Mouse (Mus musculus): ENCODE data around the gene Tspan9. TPM values are rescaled to one million over a fixed set of nuclear protein-coding genes. Genes with fewer than 3 reads are reported as not detected.

Tspan9 gene
- polyA plus RNA-seq, 1 experiment from 2014 or later = 44.1 TPM

- Histone ChIP-seq H3K9me3 (ENCODE audit: control insufficient read depth, low read length) (no peaks in the 10 kb centered on the region), H3K27me3 (ENCODE audit: control insufficient read depth, insufficient read depth, low read length) (no peaks in the 10 kb centered on the region), H3K36me3 (ENCODE audit: control insufficient read depth, insufficient read depth, low read length) (no peaks in the 10 kb centered on the region), H3K4me3 (ENCODE audit: low read depth, low read length) (no peak overlapping the region), H3K27ac (ENCODE audit: low read depth, low read length) (no peak overlapping the region), H3K4me1 (ENCODE audit: control insufficient read depth, insufficient read depth, low read length) (0 out of 2 replicates have a peak, but pooled peaks cover 2% of the 10 kb centered on the region), H3K4me2 (no peak overlapping the region), H3K9ac (ENCODE audit: low read length) (no peak overlapping the region)
- WGBS = 41% methylated on average over 5 of the region's 5 CpGs
- DNase-seq (ENCODE audit: low spot score, missing footprints) (no peak), ATAC-seq (ENCODE audit: low FRiP score) (no peak)
These were observed 7.9 kb downstream of the Tspan9 start for GRCm38 (mm10) chr6:128135459-128135858.

GRCm38 (mm10) chr6:128135006-128135405 lies 8.4 kb downstream of the Tspan9 start:
- Histone ChIP-seq H3K4me2 (no peak overlapping the region), H3K27ac (ENCODE audit: low read depth, low read length) (no peak overlapping the region)
- WGBS = 77% methylated on average over 5 of the region's 5 CpGs

GRCm38 (mm10) chr6:128134196-128134924 lies 9.0 kb downstream of the Tspan9 start:
- Histone ChIP-seq H3K27me3 (ENCODE audit: control insufficient read depth, insufficient read depth, low read length) (no peaks in the 10 kb centered on the region), H3K27ac (ENCODE audit: low read depth, low read length) (no peak overlapping the region), H3K9ac (ENCODE audit: low read length) (no peak overlapping the region), H3K4me2 (no peak overlapping the region), H3K36me3 (ENCODE audit: control insufficient read depth, insufficient read depth, low read length) (no peaks in the 10 kb centered on the region), H3K4me3 (ENCODE audit: low read depth, low read length) (no peak overlapping the region), H3K4me1 (ENCODE audit: control insufficient read depth, insufficient read depth, low read length) (peaks cover 3% of the 10 kb centered on the region), H3K9me3 (ENCODE audit: control insufficient read depth, low read length) (no peaks in the 10 kb centered on the region)
- DNase-seq (ENCODE audit: low spot score, missing footprints) = no peak
- 35% methylated on average over 8 of the region's 8 CpGs for WGBS
- ATAC-seq (ENCODE audit: low FRiP score) = no peak

More at GRCm38 (mm10) chr6:128135006-128135405, 8.4 kb downstream of the Tspan9 start:
- Histone ChIP-seq H3K36me3 (ENCODE audit: control insufficient read depth, insufficient read depth, low read length) (no peaks in the 10 kb centered on the region), H3K27me3 (ENCODE audit: control insufficient read depth, insufficient read depth, low read length) (no peaks in the 10 kb centered on the region), H3K4me1 (ENCODE audit: control insufficient read depth, insufficient read depth, low read length) (0 out of 2 replicates have a peak, but pooled peaks cover 2% of the 10 kb centered on the region), H3K9ac (ENCODE audit: low read length) (no peak overlapping the region), H3K4me3 (ENCODE audit: low read depth, low read length) (no peak overlapping the region), H3K9me3 (ENCODE audit: control insufficient read depth, low read length) (no peaks in the 10 kb centered on the region)
- DNase-seq (ENCODE audit: low spot score, missing footprints) = no peak
- no peak for ATAC-seq (ENCODE audit: low FRiP score)

DNA sequence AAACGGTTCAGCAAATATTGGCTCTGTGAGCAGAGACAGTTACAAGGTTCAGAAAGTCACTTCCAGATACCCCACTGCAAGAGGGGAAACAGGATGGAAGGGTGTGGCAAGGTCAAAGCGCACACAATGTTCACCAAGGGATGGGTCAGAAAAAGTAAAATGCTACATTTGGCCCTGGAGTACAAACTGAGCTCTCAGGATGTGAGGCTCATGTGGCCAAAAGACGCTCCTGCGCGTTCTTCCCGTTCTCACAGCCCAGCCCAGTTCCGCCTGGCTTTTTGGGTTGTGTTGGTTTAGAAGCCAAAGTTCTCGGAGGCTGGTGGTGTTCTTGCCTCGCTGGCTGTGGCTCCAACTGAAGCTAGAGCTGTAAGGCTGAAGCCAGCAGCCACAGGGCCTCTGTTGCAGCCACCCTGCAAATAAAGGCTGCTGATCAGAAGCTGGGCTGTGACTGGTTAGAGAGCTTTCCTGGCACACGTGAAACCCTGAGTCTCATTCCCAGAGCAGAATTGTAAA lies 9.7 kb downstream of the Tspan9 start:
- no peak for ATAC-seq (ENCODE audit: low FRiP score)
- no peaks in the 10 kb centered on the region for H3K27me3 ChIP-seq (ENCODE audit: control insufficient read depth, insufficient read depth, low read length)
- WGBS = 69% methylated on average over 10 of the region's 10 CpGs
- no peak overlapping the region for H3K4me2 ChIP-seq
- H3K27ac ChIP-seq (ENCODE audit: low read depth, low read length) = no peak overlapping the region
- H3K9me3 ChIP-seq (ENCODE audit: control insufficient read depth, low read length) = no peaks in the 10 kb centered on the region
- H3K36me3 ChIP-seq (ENCODE audit: control insufficient read depth, insufficient read depth, low read length) = no peaks in the 10 kb centered on the region
- DNase-seq (ENCODE audit: low spot score, missing footprints) = no peak
- H3K4me3 ChIP-seq (ENCODE audit: low read depth, low read length) = no peak overlapping the region
- no peak overlapping the region for H3K9ac ChIP-seq (ENCODE audit: low read length)
- peaks cover 6% of the 10 kb centered on the region for H3K4me1 ChIP-seq (ENCODE audit: control insufficient read depth, insufficient read depth, low read length)

- Histone ChIP-seq H3K27me3 (ENCODE audit: control insufficient read depth, insufficient read depth, low read length) (no peaks in the 10 kb centered on the region), H3K27ac (ENCODE audit: low read depth, low read length) (no peak overlapping the region), H3K36me3 (ENCODE audit: control insufficient read depth, insufficient read depth, low read length) (no peaks in the 10 kb centered on the region), H3K4me3 (ENCODE audit: low read depth, low read length) (no peak overlapping the region), H3K9me3 (ENCODE audit: control insufficient read depth, low read length) (no peaks in the 10 kb centered on the region), H3K4me1 (ENCODE audit: control insufficient read depth, insufficient read depth, low read length) (peaks cover 6% of the 10 kb centered on the region), H3K9ac (ENCODE audit: low read length) (no peak overlapping the region), H3K4me2 (no peak overlapping the region)
- no peak for DNase-seq (ENCODE audit: low spot score, missing footprints)
- 90% methylated on average over 6 of the region's 6 CpGs for WGBS
- ATAC-seq (ENCODE audit: low FRiP score) = 0 out of 2 replicates have a peak, but pooled peaks have one; percentile 12
These were observed 10.8 kb downstream of the Tspan9 start for GRCm38 (mm10) chr6:128132581-128132980.

DNA sequence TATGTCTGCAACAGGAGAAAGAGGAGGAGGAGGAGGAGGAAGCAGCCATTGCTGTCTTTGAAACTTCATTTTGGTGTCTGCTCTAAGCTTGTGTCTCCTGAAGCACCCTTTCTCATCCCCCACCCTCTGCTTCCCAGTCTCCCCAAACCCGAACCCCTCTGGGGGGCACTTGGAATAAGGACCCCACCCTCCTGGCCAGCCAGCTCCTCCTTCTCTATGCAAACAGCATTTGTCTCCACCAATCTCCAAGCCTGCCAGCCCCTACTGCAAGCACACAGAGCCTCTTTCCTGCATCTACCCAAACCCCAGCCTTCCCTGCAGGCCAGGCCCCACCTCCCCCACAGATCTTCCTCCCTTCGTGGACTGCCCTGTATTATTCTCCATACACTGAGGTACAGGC lies 12.0 kb downstream of the Tspan9 start:
- H3K4me1 ChIP-seq (ENCODE audit: control insufficient read depth, insufficient read depth, low read length) = peaks cover 6% of the 10 kb centered on the region
- H3K27me3 ChIP-seq (ENCODE audit: control insufficient read depth, insufficient read depth, low read length) = no peaks in the 10 kb centered on the region
- WGBS = 45% methylated on average over 2 of the region's 2 CpGs
- H3K27ac ChIP-seq (ENCODE audit: low read depth, low read length) = no peak overlapping the region
- H3K9ac ChIP-seq (ENCODE audit: low read length) = peak overlapping the region; percentile 33; the same call in 1 of the 2 replicates
- ATAC-seq (ENCODE audit: low FRiP score) (no peak), DNase-seq (ENCODE audit: low spot score, missing footprints) (no peak)
- H3K9me3 ChIP-seq (ENCODE audit: control insufficient read depth, low read length) = no peaks in the 10 kb centered on the region
- no peak overlapping the region for H3K4me2 ChIP-seq
- no peaks in the 10 kb centered on the region for H3K36me3 ChIP-seq (ENCODE audit: control insufficient read depth, insufficient read depth, low read length)
- no peak overlapping the region for H3K4me3 ChIP-seq (ENCODE audit: low read depth, low read length)

GRCm38 (mm10) chr6:128130686-128131085 lies 12.7 kb downstream of the Tspan9 start:
- 70% methylated on average over 4 of the region's 4 CpGs for whole genome bisulfite sequencing
- H3K4me2 ChIP-seq = no peak overlapping the region
- H3K4me3 ChIP-seq (ENCODE audit: low read depth, low read length) = no peak overlapping the region
- no peaks in the 10 kb centered on the region for H3K9me3 ChIP-seq (ENCODE audit: control insufficient read depth, low read length)
- no peak overlapping the region for H3K9ac ChIP-seq (ENCODE audit: low read length)
- no peak for DNase-seq (ENCODE audit: low spot score, missing footprints)
- peaks cover 6% of the 10 kb centered on the region for H3K4me1 ChIP-seq (ENCODE audit: control insufficient read depth, insufficient read depth, low read length)
- no peak for ATAC-seq (ENCODE audit: low FRiP score)
- H3K27ac ChIP-seq (ENCODE audit: low read depth, low read length) = no peak overlapping the region
- no peaks in the 10 kb centered on the region for H3K36me3 ChIP-seq (ENCODE audit: control insufficient read depth, insufficient read depth, low read length)
- H3K27me3 ChIP-seq (ENCODE audit: control insufficient read depth, insufficient read depth, low read length) = no peaks in the 10 kb centered on the region

- Histone ChIP-seq H3K4me3 (ENCODE audit: low read depth, low read length) (no peak overlapping the region), H3K9me3 (ENCODE audit: control insufficient read depth, low read length) (no peaks in the 10 kb centered on the region), H3K36me3 (ENCODE audit: control insufficient read depth, insufficient read depth, low read length) (no peaks in the 10 kb centered on the region), H3K27me3 (ENCODE audit: control insufficient read depth, insufficient read depth, low read length) (no peaks in the 10 kb centered on the region), H3K4me2 (no peak overlapping the region), H3K4me1 (ENCODE audit: control insufficient read depth, insufficient read depth, low read length) (peaks cover 4% of the 10 kb centered on the region), H3K27ac (ENCODE audit: low read depth, low read length) (peak overlapping the region; percentile 67), H3K9ac (ENCODE audit: low read length) (no peak overlapping the region)
- ATAC-seq (ENCODE audit: low FRiP score) (peak; percentile 53; the same call in 1 of the 2 replicates), DNase-seq (ENCODE audit: low spot score, missing footprints) (no peak)
- WGBS = 32% methylated on average over 5 of the region's 5 CpGs
These were observed 14.0 kb downstream of the Tspan9 start for GRCm38 (mm10) chr6:128129382-128129781.

- Histone ChIP-seq H3K9ac (ENCODE audit: low read length) (no peak overlapping the region), H3K27me3 (ENCODE audit: control insufficient read depth, insufficient read depth, low read length) (no peaks in the 10 kb centered on the region), H3K36me3 (ENCODE audit: control insufficient read depth, insufficient read depth, low read length) (no peaks in the 10 kb centered on the region), H3K27ac (ENCODE audit: low read depth, low read length) (no peak overlapping the region), H3K4me1 (ENCODE audit: control insufficient read depth, insufficient read depth, low read length) (peaks cover 4% of the 10 kb centered on the region), H3K4me2 (no peak overlapping the region), H3K4me3 (ENCODE audit: low read depth, low read length) (no peak overlapping the region), H3K9me3 (ENCODE audit: control insufficient read depth, low read length) (no peaks in the 10 kb centered on the region)
- WGBS = 85% methylated on average over 3 of the region's 3 CpGs
- no peak for ATAC-seq (ENCODE audit: low FRiP score)
- DNase-seq (ENCODE audit: low spot score, missing footprints) = no peak
These were observed 16.1 kb downstream of the Tspan9 start for GRCm38 (mm10) chr6:128127312-128127711.

Data from midbrain, embryonic 11.5 days (tissue).